Mouse (Mus musculus) T-cell, adult 2 months (primary cell): Measurements from ENCODE around the gene Map6d1.
A peak's percentile ranks its signal among the peaks of the same experiment; 100 is the strongest.

Experiments used
- DNase-seq: peaks from one replicate; pipeline ENCODE4 v3.0.0; 2022; ENCODE audit warnings: low spot score

Map6d1 gene

GRCm38 (mm10) chr16:20240468-20241414, at the start of gene Map6d1:
Gene Map6d1 (minus strand): TSS chr16:20241358.
- peak; percentile 15 for DNase-seq

GRCm38 (mm10) chr16:20280238-20280637, 39.1 kb upstream of the Map6d1 start:
- DNase-seq = no peak

- DNase-seq = no peak
Observed at GRCm38 (mm10) chr16:20279395-20279794, 38.2 kb upstream of the Map6d1 start.

- no peak for DNase-seq
Observed at GRCm38 (mm10) chr16:20272994-20273393, 31.8 kb upstream of the Map6d1 start.

GRCm38 (mm10) chr16:20271339-20271738, 30.2 kb upstream of the Map6d1 start:
- no peak for DNase-seq

GRCm38 (mm10) chr16:20265089-20265488, 23.9 kb upstream of the Map6d1 start:
- no peak for DNase-seq

- DNase-seq = no peak
Observed at GRCm38 (mm10) chr16:20257926-20258325, 16.8 kb upstream of the Map6d1 start.

GRCm38 (mm10) chr16:20248442-20249174, 7.5 kb upstream of the Map6d1 start:
- DNase-seq = no peak

GRCm38 (mm10) chr16:20247103-20247502, 5.9 kb upstream of the Map6d1 start:
- DNase-seq = no peak

- DNase-seq = no peak
Observed at GRCm38 (mm10) chr16:20238646-20239045, 2.5 kb downstream of the Map6d1 start.

- DNase-seq = no peak
Observed at GRCm38 (mm10) chr16:20237426-20237825, 3.7 kb downstream of the Map6d1 start.

- no peak for DNase-seq
Observed at GRCm38 (mm10) chr16:20234406-20234805, 6.8 kb downstream of the Map6d1 start.

GRCm38 (mm10) chr16:20228167-20228566, 13.0 kb downstream of the Map6d1 start:
- no peak for DNase-seq

GRCm38 (mm10) chr16:20227504-20227903, 13.7 kb downstream of the Map6d1 start:
- DNase-seq = no peak

GRCm38 (mm10) chr16:20226676-20227075, 14.5 kb downstream of the Map6d1 start:
- DNase-seq = no peak

GRCm38 (mm10) chr16:20222726-20223125, 18.4 kb downstream of the Map6d1 start:
- DNase-seq = no peak

- peak; percentile 24 for DNase-seq
Observed at GRCm38 (mm10) chr16:20213591-20214226, 27.4 kb downstream of the Map6d1 start.

GRCm38 (mm10) chr16:20199501-20200201, 41.5 kb downstream of the Map6d1 start:
- no peak for DNase-seq

- no peak for DNase-seq
Observed at GRCm38 (mm10) chr16:20196962-20197361, 44.2 kb downstream of the Map6d1 start.

GRCm38 (mm10) chr16:20195546-20195945, 45.6 kb downstream of the Map6d1 start:
- no peak for DNase-seq

- DNase-seq = no peak
Observed at GRCm38 (mm10) chr16:20192043-20192442, 49.1 kb downstream of the Map6d1 start.
